Mouse (Mus musculus) 3134 (cell line): ENCODE measurements around the gene AC153137.1.
"Not testable (repeated sequence)": the region's sequence is repeated elsewhere in the genome, so short reads cannot be mapped to it uniquely, and the experiment has no call there.

ENCODE experiments used
- DNase-seq: peaks from one replicate; pipeline ENCODE4 v3.0.0-alpha.2; 2011; ENCODE audit warnings: low spot score; ENCODE audit not compliant: insufficient read length; ENCODE audit errors: extremely low read depth

Gene AC153137.1

GRCm38 (mm10) chr1:30977868-30978267 is at the start of gene AC153137.1:
AC153137.1 (minus strand) TSS chr1:30977968.
- not testable (repeated sequence) for DNase-seq

GRCm38 (mm10) chr1:31023173-31023572 is 45.4 kb upstream of the AC153137.1 start:
- DNase-seq: no peak

DNA sequence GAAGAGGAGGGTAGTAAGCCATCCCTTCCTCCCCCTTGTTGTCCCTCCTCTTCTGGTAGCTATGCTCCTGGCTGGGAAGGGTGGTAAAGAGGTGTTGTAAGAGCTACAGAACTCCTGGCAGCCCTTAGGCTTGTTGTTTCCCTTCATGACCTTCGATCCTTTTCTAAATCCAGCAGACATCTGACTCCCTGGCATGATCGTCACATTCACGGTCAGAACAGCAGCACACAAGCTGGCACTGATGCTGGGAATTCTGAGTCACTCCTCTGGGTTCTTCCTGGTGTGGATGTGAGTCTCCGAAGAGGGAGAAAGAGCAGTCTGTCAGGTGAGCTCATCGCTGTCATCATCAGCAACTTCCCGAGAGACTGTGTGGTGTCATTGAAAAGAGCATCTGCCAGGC is 41.5 kb upstream of the AC153137.1 start:
- DNase-seq: peak; percentile 58

DNA sequence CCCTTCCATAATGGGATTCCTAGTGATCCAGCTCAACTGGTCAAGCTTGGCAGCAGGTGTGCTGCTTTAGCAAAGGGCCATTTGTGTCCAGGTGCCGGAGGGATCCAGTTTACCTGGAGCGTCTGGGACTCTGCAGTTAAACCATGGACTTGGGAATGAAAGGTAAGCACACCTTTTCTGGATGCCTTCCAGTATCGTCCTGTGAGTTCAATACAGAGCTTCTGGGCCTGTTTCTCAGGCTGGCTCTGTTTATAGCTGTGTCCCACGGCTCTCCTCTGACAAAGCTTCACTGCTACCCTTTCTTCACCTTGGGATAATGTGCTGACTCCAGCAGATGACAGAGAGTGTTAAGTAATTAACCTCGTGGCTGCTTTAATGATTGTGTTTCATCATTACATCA is 39.6 kb upstream of the AC153137.1 start:
- DNase-seq: no peak

- DNase-seq: no peak
Measured at GRCm38 (mm10) chr1:31016068-31016467, 38.3 kb upstream of the AC153137.1 start.

DNA sequence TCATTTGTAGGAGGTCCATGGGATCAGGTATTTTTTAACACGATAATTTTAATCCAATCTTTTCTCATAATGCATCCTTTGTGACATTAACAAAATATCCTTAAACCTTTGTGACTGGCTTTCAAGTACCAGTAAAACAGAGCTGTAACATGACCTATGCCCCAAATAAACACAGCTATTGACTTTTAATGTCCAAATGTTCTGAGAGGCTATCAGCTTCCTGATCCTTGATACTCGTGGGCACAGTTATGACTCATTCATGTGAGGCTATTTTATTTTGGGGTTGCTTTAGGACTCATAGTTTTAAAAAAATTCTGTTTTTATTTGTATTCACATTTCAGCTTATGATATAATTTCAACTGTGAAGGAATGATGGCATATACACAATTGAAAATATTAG is 37.5 kb upstream of the AC153137.1 start:
- no peak for DNase-seq

- DNase-seq: not testable (repeated sequence)
Measured at GRCm38 (mm10) chr1:30977239-30977638, 529 bp downstream of the AC153137.1 start.

DNA sequence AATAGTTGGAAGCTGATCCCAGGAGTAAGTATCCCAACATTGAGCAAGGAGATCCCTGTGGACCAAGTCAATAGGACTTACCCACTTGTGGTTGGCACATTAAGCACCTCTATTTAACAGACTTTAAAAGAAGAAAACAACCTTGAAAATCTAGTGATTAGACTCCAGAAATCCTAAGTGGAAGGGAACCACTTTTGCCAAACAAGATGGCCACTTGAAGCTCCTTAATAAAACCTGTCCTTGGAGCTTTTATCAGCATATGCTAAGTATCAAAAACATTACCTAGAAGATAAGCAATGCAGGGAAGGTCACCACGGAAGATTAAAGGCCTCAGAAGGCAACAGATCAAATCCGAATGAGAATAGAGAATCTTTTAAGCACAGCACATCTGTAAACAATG is 26.0 kb downstream of the AC153137.1 start:
- no peak for DNase-seq

DNA sequence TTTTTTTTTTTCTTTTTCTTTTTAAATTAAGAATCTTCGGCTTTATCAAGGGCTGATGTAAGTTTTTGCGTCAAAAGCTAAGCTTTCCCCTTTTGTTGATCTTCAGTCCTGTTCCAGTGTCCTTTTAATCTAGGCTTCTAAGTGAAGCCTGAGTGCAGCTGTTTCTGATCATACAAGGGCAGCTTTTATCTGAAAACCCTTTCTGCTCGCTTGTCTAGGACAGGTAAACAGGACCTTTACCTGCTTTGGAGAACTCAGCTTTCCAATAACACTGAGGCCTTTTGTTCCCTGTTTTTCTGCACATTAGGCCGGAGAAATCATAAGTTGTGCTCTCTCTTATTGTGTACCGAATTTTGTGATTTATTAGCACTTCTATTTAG is 27.3 kb downstream of the AC153137.1 start:
- no peak for DNase-seq

DNA sequence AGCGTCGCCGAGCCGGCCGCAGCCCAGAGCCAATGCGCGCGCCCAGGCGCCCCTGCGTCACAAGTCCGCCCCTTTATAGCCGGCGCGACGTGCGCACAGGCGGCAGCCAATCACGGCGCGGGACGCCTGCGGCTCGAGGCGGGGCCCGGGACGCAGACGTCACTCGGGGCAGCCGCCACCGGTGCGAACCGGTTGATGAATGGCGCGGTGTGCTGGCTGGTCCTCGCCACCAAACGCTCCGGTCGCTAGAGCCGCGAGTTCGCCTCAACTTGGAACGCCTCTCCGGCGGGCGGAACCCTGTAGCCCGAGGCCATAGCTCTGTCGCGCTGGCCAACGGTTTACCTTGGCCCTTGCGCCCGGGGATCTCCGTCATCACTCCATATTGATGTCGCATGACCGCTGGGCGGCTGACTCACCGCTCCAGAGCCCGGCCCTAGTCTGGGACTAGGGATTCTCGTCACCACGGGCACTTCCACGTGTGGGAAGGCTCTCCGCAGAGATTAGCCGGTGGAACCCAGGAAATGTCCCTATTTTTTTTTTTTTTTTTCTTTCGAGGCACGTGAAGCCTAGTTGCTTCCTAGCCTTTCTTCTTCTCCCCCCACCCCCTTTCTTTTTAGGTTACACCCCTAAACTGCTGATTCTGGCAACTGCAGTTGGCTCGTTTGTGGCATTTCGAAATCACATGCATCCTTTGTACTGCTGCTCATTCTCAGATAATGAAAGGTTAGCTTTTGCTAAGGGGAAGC is 27.9 kb downstream of the AC153137.1 start:
- peak; percentile 98 for DNase-seq

- peak; percentile 79 for DNase-seq
Measured at GRCm38 (mm10) chr1:30948950-30949639, 28.7 kb downstream of the AC153137.1 start.

DNA sequence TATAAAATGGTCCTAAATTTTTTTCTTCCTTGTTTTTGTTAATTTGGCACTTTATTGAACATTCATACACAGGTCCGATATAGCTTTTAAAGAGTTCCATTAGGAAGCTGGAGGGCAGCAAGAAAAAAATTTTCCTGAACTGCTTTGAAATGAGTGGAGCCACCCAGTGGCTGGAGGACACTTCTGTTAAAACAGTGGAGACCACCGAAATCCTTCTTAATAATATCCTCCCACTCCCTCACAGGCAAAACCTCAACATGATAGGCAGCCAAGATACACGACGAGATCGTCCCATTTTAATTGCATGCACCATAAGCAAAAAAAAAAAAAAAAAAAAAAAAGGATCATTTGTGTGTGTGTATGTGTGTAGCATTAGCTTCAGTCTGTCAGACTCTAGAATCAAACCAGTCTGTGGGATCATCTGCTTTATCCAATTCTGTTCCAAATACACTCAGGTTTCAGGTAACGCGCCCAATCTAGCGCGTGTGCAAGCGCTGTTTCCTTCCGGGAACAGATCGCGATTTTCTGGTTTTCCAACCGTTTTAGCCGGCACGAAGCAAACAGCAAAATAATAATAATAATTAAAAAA is 29.3 kb downstream of the AC153137.1 start:
- DNase-seq: peak; percentile 35

GRCm38 (mm10) chr1:30945136-30945535 is 32.6 kb downstream of the AC153137.1 start:
- DNase-seq: no peak

- no peak for DNase-seq
Measured at GRCm38 (mm10) chr1:30940571-30940970, 37.2 kb downstream of the AC153137.1 start.

GRCm38 (mm10) chr1:30938392-30938791 is 39.4 kb downstream of the AC153137.1 start:
- no peak for DNase-seq

DNA sequence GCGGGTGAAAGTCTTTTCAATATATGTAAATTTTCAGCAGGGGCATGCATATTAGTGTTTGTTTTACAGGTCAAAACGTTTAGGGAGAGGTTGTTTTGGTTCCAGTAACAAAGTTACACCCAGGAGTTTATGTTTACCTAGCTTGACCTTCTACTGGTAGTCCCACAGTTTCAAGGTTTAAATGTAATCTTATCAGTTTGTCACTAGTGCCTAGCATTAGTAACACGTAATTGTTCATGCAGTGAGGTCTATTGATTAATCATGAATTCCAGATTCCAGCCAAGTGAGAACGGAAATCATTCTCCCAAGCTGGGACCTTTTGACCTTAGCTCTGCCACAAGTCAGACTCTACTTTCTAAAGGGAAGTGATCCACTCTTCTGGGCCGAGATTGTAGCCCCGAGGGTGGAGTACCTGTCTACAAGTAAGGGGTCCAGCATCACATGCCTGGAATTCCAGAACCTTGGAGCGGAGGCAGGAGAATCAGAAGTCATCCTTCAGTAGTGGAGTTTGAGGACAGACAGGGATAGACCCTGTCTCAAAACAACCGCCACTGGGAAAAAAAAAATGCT is 40.3 kb downstream of the AC153137.1 start:
- no peak for DNase-seq

DNA sequence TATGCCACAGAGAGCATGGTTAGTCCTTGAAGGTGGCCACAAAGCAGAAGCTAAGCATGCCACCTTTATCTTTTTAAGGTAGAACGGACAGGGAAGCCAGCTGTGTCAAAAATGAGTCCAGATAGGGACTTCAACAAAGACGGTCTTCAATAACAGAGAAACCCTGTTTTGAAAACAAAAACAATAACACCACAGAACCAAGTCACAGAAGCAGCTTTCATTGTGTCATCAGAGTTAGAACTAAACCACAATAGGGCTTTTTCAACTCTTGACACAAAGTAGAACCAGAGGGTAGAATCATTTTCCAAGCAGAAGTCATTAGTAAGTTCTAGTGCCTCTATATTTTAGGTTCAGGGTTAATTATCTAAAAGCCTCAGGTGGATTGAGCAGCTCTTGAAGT is 41.3 kb downstream of the AC153137.1 start:
- no peak for DNase-seq

GRCm38 (mm10) chr1:30930823-30931222 is 46.9 kb downstream of the AC153137.1 start:
- no peak for DNase-seq

DNA sequence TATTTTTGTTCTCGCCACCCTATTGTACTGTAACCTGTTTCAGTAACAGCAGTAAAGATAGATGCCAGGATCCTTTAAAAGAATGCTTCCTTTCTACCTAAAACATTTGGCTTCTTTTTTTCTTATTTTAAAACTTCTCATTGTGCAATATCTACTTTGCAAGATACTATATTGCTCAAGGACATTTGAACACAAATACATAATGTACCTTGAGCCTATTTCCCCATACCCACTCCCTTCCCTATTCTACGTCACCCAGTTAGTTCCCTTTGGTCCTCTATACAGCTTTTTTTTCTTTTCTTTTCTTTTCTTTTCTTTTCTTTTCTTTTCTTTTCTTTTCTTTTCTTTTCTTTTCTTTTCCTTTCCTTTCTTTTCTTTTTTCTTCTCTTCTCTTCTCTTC is 47.6 kb downstream of the AC153137.1 start:
- no peak for DNase-seq
